Mouse (Mus musculus): ENCODE measurements around the gene Car12. TPM values are rescaled to one million over a fixed set of nuclear protein-coding genes. Genes with fewer than 3 reads are reported as not detected.
"Not testable (repeated sequence)": the region's sequence is repeated elsewhere in the genome, so short reads cannot be mapped to it uniquely, and the experiment has no call there.

Gene Car12
- polyA plus RNA-seq, 1 experiment from 2014 or later, result 3.2 TPM

DNA sequence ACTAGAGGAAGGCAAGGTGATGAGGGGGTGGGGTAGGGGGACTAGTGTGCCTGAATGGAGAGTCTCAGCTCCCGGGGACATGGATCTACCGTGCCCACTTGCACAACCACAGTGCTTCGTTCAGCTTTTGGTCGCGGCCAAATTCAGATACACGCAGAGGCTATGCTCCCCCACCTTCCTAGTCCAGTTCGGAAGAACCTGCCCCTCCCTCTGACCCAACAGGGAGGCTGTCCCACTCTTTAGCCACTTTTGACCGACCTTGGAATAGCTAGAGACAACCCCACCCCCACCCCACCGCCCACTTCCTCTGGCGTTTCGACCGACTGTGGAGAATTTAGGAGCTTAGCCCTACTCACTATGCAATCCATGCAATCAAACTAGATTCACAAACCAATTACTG lies 88.5 kb downstream of the Car12 start:
- Histone ChIP-seq H3K27me3 (replicated peaks; ENCODE audit: control insufficient read depth, insufficient read depth, low read length) (peaks cover 7% of the 10 kb centered on the region), H3K4me2 (ENCODE audit: low read length) (no peak overlapping the region), H3K4me3 (ENCODE audit: low read depth, low read length) (no peak overlapping the region), H3K27ac (ENCODE audit: low read depth) (no peak overlapping the region), H3K4me1 (replicated peaks; ENCODE audit: control insufficient read depth, insufficient read depth, low read length) (no peaks in the 10 kb centered on the region), H3K36me3 (ENCODE audit: control insufficient read depth, insufficient read depth, low read length) (no peaks in the 10 kb centered on the region), H3K9me3 (ENCODE audit: control insufficient read depth, low read length) (no peaks in the 10 kb centered on the region), H3K9ac (ENCODE audit: low read length) (no peak overlapping the region)
- WGBS, result 47% methylated on average over 12 of the region's 12 CpGs
- no peak for ATAC-seq (replicated peaks; ENCODE audit: low FRiP score, low TSS enrichment, low read depth)
- DNase-seq (ENCODE audit: low spot score), result no peak

DNA sequence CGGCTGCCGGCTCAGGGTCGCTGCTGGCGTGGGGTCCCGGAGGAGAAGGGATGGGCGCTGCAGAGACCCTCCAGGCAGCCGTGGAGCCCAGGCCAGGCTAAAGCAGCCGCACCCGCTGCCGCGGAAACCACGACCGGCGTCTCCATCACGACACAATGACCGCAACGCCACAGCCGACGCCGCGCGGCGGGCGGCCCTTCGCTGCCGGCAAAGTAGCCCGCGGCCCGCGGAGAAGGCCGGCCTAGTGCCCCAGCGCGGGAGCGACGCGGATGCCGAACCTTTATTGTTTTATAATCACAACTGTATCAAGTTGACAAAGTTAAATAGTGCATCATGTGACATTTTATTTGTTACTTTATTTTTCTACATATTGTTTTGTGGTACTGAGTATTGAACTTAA lies 92.5 kb downstream of the Car12 start:
- H3K9ac ChIP-seq (ENCODE audit: low read length); ATAC-seq (replicated peaks; ENCODE audit: low FRiP score, low TSS enrichment, low read depth); H3K9me3 ChIP-seq (ENCODE audit: control insufficient read depth, low read length); H3K4me1 ChIP-seq (replicated peaks; ENCODE audit: control insufficient read depth, insufficient read depth, low read length); H3K36me3 ChIP-seq (ENCODE audit: control insufficient read depth, insufficient read depth, low read length); H3K27ac ChIP-seq (ENCODE audit: low read depth): not testable (repeated sequence)
- 7% methylated on average over 28 of the region's 37 CpGs for WGBS
- Histone ChIP-seq H3K27me3 (replicated peaks; ENCODE audit: control insufficient read depth, insufficient read depth, low read length) (peaks cover 15% of the 10 kb centered on the region), H3K4me2 (ENCODE audit: low read length) (peak overlapping the region; percentile 49), H3K4me3 (ENCODE audit: low read depth, low read length) (peak overlapping the region; percentile 26)
- DNase-seq (ENCODE audit: low spot score), result peak; percentile 67

GRCm38 (mm10) chr9:66813392-66813791 lies 99.9 kb downstream of the Car12 start:
- H3K27ac ChIP-seq (ENCODE audit: low read depth), result no peak overlapping the region
- H3K9me3 ChIP-seq (ENCODE audit: control insufficient read depth, low read length), result no peaks in the 10 kb centered on the region
- no peak for DNase-seq (ENCODE audit: low spot score)
- no peaks in the 10 kb centered on the region for H3K36me3 ChIP-seq (ENCODE audit: control insufficient read depth, insufficient read depth, low read length)
- no peak for ATAC-seq (replicated peaks; ENCODE audit: low FRiP score, low TSS enrichment, low read depth)
- H3K4me1 ChIP-seq (replicated peaks; ENCODE audit: control insufficient read depth, insufficient read depth, low read length), result no peaks in the 10 kb centered on the region
- WGBS, result 29% methylated on average over 2 of the region's 2 CpGs
- no peak overlapping the region for H3K9ac ChIP-seq (ENCODE audit: low read length)
- no peaks in the 10 kb centered on the region for H3K27me3 ChIP-seq (replicated peaks; ENCODE audit: control insufficient read depth, insufficient read depth, low read length)
- H3K4me3 ChIP-seq (ENCODE audit: low read depth, low read length), result no peak overlapping the region
- no peak overlapping the region for H3K4me2 ChIP-seq (ENCODE audit: low read length)

Other genes with a start within 250 kb of the Car12 start
- gene Fbxl22, start 199.1 kb upstream of the Car12 start, polyA plus RNA-seq (2014; fragmentation: Nextera tagmentation; extraction: Ambion mirVana), result 14.2 and 14.7 TPM in 2 replicates
- gene Usp3, start 120.5 kb upstream of the Car12 start, polyA plus RNA-seq (2014; fragmentation: Nextera tagmentation; extraction: Ambion mirVana), result 83.6 and 97.6 TPM in 2 replicates
- gene Aph1b, start 81.8 kb downstream of the Car12 start, polyA plus RNA-seq (2014; fragmentation: Nextera tagmentation; extraction: Ambion mirVana), result 9.5 and 13.0 TPM in 2 replicates
- gene Gm10647, start 83.4 kb downstream of the Car12 start, polyA plus RNA-seq (2014; fragmentation: Nextera tagmentation; extraction: Ambion mirVana), result 0.55 and 1.0 TPM in 2 replicates
- gene Aph1c, start 121.0 kb downstream of the Car12 start, polyA plus RNA-seq (2014; fragmentation: Nextera tagmentation; extraction: Ambion mirVana), result 3.0 and 5.2 TPM in 2 replicates
- 26.1 and 30.2 TPM in 2 replicates for gene Rab8b, start 206.0 kb downstream of the Car12 start, polyA plus RNA-seq (2014; fragmentation: Nextera tagmentation; extraction: Ambion mirVana)
- 723 and 793 TPM in 2 replicates for gene Rps27l, start 232.4 kb downstream of the Car12 start, polyA plus RNA-seq (2014; fragmentation: Nextera tagmentation; extraction: Ambion mirVana)

All from intestine, embryonic 14.5 days (tissue).